Mouse (Mus musculus): ENCODE results near the gene Nfia.

GRCm38 (mm10) chr4:98113289-98114024 lies 340.9 kb downstream of the Nfia start:
- no peak for TF ChIP-seq CTCF (IDR thresholded peaks at IDR 0.05; ENCODE audit: insufficient read depth, low read length)
- no peak for TF ChIP-seq POLR2A (IDR thresholded peaks at IDR 0.05; ENCODE audit: borderline replicate concordance, extremely low read depth, low read depth, low read length)

All from lung, adult 2 months (tissue).